Mouse (Mus musculus) neural tube, embryonic 13.5 days (tissue): ENCODE data around the gene Ifngr2. TPM values are rescaled to one million over a fixed set of nuclear protein-coding genes. Genes with fewer than 3 reads are reported as not detected.

ENCODE experiments used
- microRNA-seq: library from miRNA; unstranded; fragments of <30 nt; microRNA quantifications from one replicate; pipeline ENCODE4, GENCODE M21; 2016
- polyA plus RNA-seq: library from polyadenylated mRNA; unstranded; fragments of >200 nt; fragmentation: Nextera tagmentation; extraction: Ambion mirVana; gene quantifications from 2 replicates; pipeline ENCODE4 v1.2.1, GENCODE M21; 2015

Ifngr2 gene
- polyA plus RNA-seq, 1 experiment from 2014 or later = 75.3 TPM

Small RNAs within 50 kb of the gene (microRNA-seq; reads per million reads assigned to microRNA genes)
- not detected for gene Mir6367

Other genes starting within 250 kb of the Ifngr2 start
- gene Ifnar2, start 174.3 kb upstream of the Ifngr2 start, polyA plus RNA-seq = 39.9 and 40.6 TPM in 2 replicates
- gene Gm21970, start 155.4 kb upstream of the Ifngr2 start, polyA plus RNA-seq = not detected in 2 replicates
- 11.8 and 13.1 TPM in 2 replicates for gene Il10rb, start 140.9 kb upstream of the Ifngr2 start, polyA plus RNA-seq
- 46.5 and 50.4 TPM in 2 replicates for gene Ifnar1, start 61.8 kb upstream of the Ifngr2 start, polyA plus RNA-seq
- gene Tmem50b, start 50.7 kb downstream of the Ifngr2 start, polyA plus RNA-seq = 85.6 and 96.8 TPM in 2 replicates
- 6.9 and 7.0 TPM in 2 replicates for gene Dnajc28, start 72.0 kb downstream of the Ifngr2 start, polyA plus RNA-seq
- 62.1 and 66.1 TPM in 2 replicates for gene Gart, start 99.9 kb downstream of the Ifngr2 start, polyA plus RNA-seq
- gene Son, start 100.4 kb downstream of the Ifngr2 start, polyA plus RNA-seq = 125 and 129 TPM in 2 replicates
- gene Donson, start 141.7 kb downstream of the Ifngr2 start, polyA plus RNA-seq = 19.1 and 20.5 TPM in 2 replicates
- 91.5 and 93.0 TPM in 2 replicates for gene Cryzl1, start 181.9 kb downstream of the Ifngr2 start, polyA plus RNA-seq
- 60.4 and 62.5 TPM in 2 replicates for gene Itsn1, start 182.2 kb downstream of the Ifngr2 start, polyA plus RNA-seq